ENCODE assay signal across 8 mouse cellular contexts in genomic region chr11:66905617-66906384, GRCm38 (mm10). TPM values are rescaled to one million over a fixed set of nuclear protein-coding genes. Genes with fewer than 3 reads are reported as not detected.
DNase-seq lines count a peak whose midpoint lies in the region; ATAC-seq lines count a peak whose summit lies in the region.

No protein-coding gene starts in this region.

- H3K4me1 ChIP-seq in forebrain, embryonic 10.5 days: peaks cover 8% of the 10 kb centered on the region
- H3K4me1 ChIP-seq in heart, embryonic 15.5 days (replicated peaks): no peaks in the 10 kb centered on the region
- peaks cover 9% of the 10 kb centered on the region for H3K4me1 ChIP-seq in liver, embryonic 13.5 days (replicated peaks)
- peaks cover 13% of the 10 kb centered on the region for H3K4me1 ChIP-seq in neural tube, embryonic 13.5 days (replicated peaks)

- H3K9me3 ChIP-seq in forebrain, embryonic 10.5 days: no peaks in the 10 kb centered on the region
- H3K9me3 ChIP-seq in heart, embryonic 15.5 days (replicated peaks): no peaks in the 10 kb centered on the region
- H3K9me3 ChIP-seq in liver, embryonic 13.5 days (replicated peaks): no peaks in the 10 kb centered on the region
- H3K9me3 ChIP-seq in neural tube, embryonic 13.5 days: no peaks in the 10 kb centered on the region

- peak overlapping the region; percentile 18; the same call in 1 of the 2 replicates for H3K4me3 ChIP-seq in forebrain, embryonic 10.5 days
- H3K4me3 ChIP-seq in heart, embryonic 15.5 days: no peak overlapping the region
- H3K4me3 ChIP-seq in liver, embryonic 13.5 days (replicated peaks): no peak overlapping the region
- H3K4me3 ChIP-seq in neural tube, embryonic 13.5 days: no peak overlapping the region

- ATAC-seq in heart, embryonic 15.5 days (replicated peaks; ENCODE audit: insufficient number of reproducible peaks, insufficient read depth, low FRiP score, low read depth): peak; percentile 65; the same call in 1 of the 2 replicates
- peak; percentile 90 for ATAC-seq in liver, embryonic 13.5 days (ENCODE audit: low read depth)
- peak; percentile 83 for ATAC-seq in neural tube, embryonic 13.5 days (ENCODE audit: low read depth)

- H3K36me3 ChIP-seq in forebrain, embryonic 10.5 days (replicated peaks): no peaks in the 10 kb centered on the region
- H3K36me3 ChIP-seq in heart, embryonic 15.5 days: no peaks in the 10 kb centered on the region
- H3K36me3 ChIP-seq in liver, embryonic 13.5 days: no peaks in the 10 kb centered on the region
- H3K36me3 ChIP-seq in neural tube, embryonic 13.5 days: no peaks in the 10 kb centered on the region

- peak overlapping the region; percentile 21; the same call in 1 of the 2 replicates for H3K4me2 ChIP-seq in heart, embryonic 15.5 days
- peak overlapping the region; percentile 28 for H3K4me2 ChIP-seq in liver, embryonic 13.5 days
- peak overlapping the region; percentile 48 for H3K4me2 ChIP-seq in neural tube, embryonic 13.5 days

- H3K27me3 ChIP-seq in forebrain, embryonic 10.5 days (ENCODE audit: poor library complexity, severe bottlenecking): peaks cover 13% of the 10 kb centered on the region
- 0 out of 2 replicates have a peak, but pooled peaks cover 2% of the 10 kb centered on the region for H3K27me3 ChIP-seq in heart, embryonic 15.5 days
- H3K27me3 ChIP-seq in liver, embryonic 13.5 days: peaks cover 9% of the 10 kb centered on the region
- H3K27me3 ChIP-seq in neural tube, embryonic 13.5 days: no peaks in the 10 kb centered on the region

- no peak overlapping the region for H3K9ac ChIP-seq in heart, embryonic 15.5 days
- no peak overlapping the region for H3K9ac ChIP-seq in liver, embryonic 13.5 days
- peak overlapping the region; percentile 57 for H3K9ac ChIP-seq in neural tube, embryonic 13.5 days

- WGBS in forebrain, embryonic 10.5 days: 19% methylated on average over 21 of the region's 21 CpGs
- 15% methylated on average over 21 of the region's 21 CpGs for WGBS in heart, embryonic 15.5 days
- WGBS in liver, embryonic 13.5 days (ENCODE audit: insufficient replicate concordance): 15% methylated on average over 21 of the region's 21 CpGs
- 9% methylated on average over 21 of the region's 21 CpGs for WGBS in neural tube, embryonic 13.5 days

- peak; percentile 6 to 11 for DNase-seq in CD8-positive naive resting alpha-beta T cell, adult 2 months (ENCODE audit: low read depth in 2 of 2, low spot score in 2 of 2)
- DNase-seq in brain, embryonic 18.5 days (ENCODE audit: low read depth, low spot score): peak; percentile 65
- DNase-seq in forebrain, embryonic 10.5 days (ENCODE audit: extremely low spot score, low spot score): peak; percentile 77
- peak; percentile 68 to 76 for DNase-seq in kidney, postnatal 25 days
- peak; percentile 59 for DNase-seq in liver, embryonic 13.5 days
- peak; percentile 4 to 7 for DNase-seq in thymus, adult 18-20 months

- peak overlapping the region; percentile 64 for H3K27ac ChIP-seq in forebrain, embryonic 10.5 days
- no peak overlapping the region for H3K27ac ChIP-seq in heart, embryonic 15.5 days
- no peak overlapping the region for H3K27ac ChIP-seq in liver, embryonic 13.5 days
- peak overlapping the region; percentile 75 for H3K27ac ChIP-seq in neural tube, embryonic 13.5 days (replicated peaks)

RNA-seq across cellular contexts. Expression of gene Pirt, which starts 6.0 kb away (rescaled TPM):
- 0.04 TPM in 1 of 2 replicates, not detected in the other for polyA plus RNA-seq in forebrain, embryonic 10.5 days (2016; fragmentation: Nextera tagmentation; extraction: Ambion mirVana)
- polyA plus RNA-seq in heart, embryonic 15.5 days (2015; fragmentation: Nextera tagmentation; extraction: Ambion mirVana): 7.4 and 8.0 TPM in 2 replicates
- polyA plus RNA-seq in liver, embryonic 13.5 days (2015; fragmentation: Nextera tagmentation; extraction: Ambion mirVana): 0.05 TPM in 1 of 2 replicates, not detected in the other
- 43.0 and 62.5 TPM in 2 replicates for polyA plus RNA-seq in neural tube, embryonic 13.5 days (2015; fragmentation: Nextera tagmentation; extraction: Ambion mirVana)

RNA-seq across cellular contexts. Expression of gene Tmem238l, which starts 50.6 kb away (rescaled TPM):
- polyA plus RNA-seq in forebrain, embryonic 10.5 days (2016; fragmentation: Nextera tagmentation; extraction: Ambion mirVana): not detected in 2 replicates
- polyA plus RNA-seq in heart, embryonic 15.5 days (2015; fragmentation: Nextera tagmentation; extraction: Ambion mirVana): 0.15 TPM in 1 of 2 replicates, not detected in the other
- polyA plus RNA-seq in liver, embryonic 13.5 days (2015; fragmentation: Nextera tagmentation; extraction: Ambion mirVana): not detected in 2 replicates
- polyA plus RNA-seq in neural tube, embryonic 13.5 days (2015; fragmentation: Nextera tagmentation; extraction: Ambion mirVana): not detected in 2 replicates

Comparison
In these comparisons a context has a peak if more than half of its experiments do, and no peak if none do; other contexts are left out.
1. DNase-seq: peak in every context shown above with its lines; median percentile 77 in forebrain, embryonic 10.5 days; 72 in kidney, postnatal 25 days; 65 in brain, embryonic 18.5 days; 59 in liver, embryonic 13.5 days; 8 in CD8-positive naive resting alpha-beta T cell, adult 2 months; 6 in thymus, adult 18-20 months.
2. H3K27ac ChIP-seq: peak in forebrain, embryonic 10.5 days (single experiment) and neural tube, embryonic 13.5 days (single experiment); none in heart, embryonic 15.5 days (single experiment) and liver, embryonic 13.5 days (single experiment).
3. Peak in every context shown above with its lines, with median percentiles within 50 percentile points of each other: ATAC-seq and H3K4me2 ChIP-seq.